Mouse (Mus musculus): ENCODE measurements around the gene Prtn3.

The Prtn3 gene

DNA sequence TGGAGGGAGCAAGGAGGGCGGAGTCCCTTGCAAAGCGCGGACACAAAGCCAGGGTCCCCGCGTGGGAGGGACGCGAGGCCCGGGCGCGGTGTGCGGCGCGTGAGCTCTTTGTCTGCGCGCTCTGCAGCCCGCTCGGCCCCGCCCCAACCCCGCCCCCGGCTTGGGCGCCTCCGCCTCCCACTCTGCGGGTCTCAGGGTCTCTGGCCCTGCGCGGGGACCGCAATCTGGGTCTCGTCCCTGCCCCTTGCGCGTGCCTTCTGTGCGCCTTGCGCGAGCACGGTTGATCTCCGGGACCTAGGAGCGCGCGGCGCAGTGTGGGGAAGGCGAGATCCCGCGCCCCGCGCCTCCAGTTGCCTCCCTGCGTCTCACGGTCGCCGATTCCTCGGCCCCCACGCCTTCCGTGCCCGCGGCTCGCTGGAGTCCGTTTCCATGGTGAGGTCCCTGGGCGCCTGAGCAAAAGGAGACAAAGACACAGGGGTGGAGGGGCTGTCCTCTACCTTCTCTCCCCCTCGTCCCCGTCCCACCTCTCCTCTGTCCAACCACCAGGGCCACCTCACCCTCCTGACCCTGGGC is at the start of gene Prtn3, which contains the start of gene Plppr3:
TSS of gene Prtn3 (plus strand) at position 187 of the 573 bp plus-strand sequence.
TSS of gene Plppr3 (minus strand) at position 345 of the 573 bp plus-strand sequence.
- DNase-seq, result peak in 1 of 2 experiments; percentile 61

DNA sequence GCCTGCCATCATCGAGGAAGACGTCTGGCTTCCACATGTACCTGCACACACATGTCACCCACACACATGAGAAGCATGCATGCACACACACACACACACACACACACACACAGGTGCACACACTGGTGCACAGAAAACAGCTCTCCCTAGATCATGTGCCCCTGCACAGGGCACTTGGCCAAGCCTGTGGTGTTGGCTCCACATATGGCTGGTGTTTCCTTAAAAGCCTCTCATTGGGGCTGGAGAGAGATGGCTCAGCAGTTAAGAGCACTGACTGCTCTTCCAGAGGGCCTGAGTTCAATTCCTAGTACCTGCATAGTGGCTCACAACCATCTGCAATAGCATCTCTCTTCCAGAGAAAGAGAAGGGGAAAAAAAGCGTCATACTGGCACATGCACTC is 42.7 kb upstream of the Prtn3 start:
- DNase-seq, result no peak

DNA sequence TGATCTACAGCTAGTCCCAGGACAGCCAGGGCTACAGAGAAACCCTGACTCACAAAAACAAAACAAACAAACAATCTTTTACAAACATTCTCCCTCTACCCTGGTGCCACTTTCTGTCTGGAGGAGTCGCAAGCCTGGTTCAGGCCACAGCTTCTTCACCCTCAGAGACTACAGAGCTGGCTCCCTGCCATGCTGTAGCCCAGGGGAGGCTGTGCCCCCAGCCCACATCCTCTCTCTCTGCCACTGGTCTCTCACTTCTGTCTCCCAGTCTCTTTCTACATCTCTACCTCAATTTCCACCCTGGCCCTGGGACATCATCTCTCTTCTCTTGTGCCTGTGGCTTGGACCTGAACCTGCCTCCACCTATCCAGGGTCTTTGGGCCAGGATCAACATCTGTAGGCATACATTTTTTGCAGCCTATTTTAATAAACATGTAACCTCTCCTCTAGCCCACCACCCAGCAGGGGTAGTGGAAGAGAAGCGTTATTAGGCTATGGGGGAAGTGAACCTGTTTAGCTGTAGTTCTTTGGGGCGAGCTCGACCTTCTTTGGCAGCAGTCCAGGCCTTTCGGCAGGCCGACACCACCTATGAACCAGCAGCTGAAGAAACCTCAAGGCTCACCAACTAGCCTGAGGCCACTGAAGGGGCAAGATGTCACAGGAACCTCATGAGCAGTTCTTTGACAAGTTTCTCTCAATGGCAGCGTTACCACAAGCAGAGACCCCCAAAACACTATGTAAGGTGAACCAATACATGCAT is 42.1 kb upstream of the Prtn3 start:
- DNase-seq, result no peak

DNA sequence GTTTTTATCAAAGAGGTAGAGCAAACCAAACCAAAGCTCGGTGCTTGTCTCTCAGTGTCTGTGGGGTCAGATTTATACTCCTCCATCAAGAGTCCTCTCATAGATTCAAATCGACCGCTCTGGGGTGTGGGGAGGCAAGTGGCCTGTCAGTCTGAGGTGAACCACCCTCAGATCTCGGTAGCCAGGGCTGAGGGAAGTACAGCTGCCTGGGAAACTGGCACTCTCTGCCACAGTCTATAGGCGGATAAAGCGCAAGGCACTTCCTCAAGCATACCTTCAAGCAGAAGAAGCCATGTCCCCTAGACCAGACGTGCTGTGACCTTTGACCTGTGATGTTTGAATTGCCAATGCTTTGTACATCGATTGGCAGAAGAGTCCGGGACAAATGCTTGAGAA is 41.5 kb upstream of the Prtn3 start:
- no peak for DNase-seq

DNA sequence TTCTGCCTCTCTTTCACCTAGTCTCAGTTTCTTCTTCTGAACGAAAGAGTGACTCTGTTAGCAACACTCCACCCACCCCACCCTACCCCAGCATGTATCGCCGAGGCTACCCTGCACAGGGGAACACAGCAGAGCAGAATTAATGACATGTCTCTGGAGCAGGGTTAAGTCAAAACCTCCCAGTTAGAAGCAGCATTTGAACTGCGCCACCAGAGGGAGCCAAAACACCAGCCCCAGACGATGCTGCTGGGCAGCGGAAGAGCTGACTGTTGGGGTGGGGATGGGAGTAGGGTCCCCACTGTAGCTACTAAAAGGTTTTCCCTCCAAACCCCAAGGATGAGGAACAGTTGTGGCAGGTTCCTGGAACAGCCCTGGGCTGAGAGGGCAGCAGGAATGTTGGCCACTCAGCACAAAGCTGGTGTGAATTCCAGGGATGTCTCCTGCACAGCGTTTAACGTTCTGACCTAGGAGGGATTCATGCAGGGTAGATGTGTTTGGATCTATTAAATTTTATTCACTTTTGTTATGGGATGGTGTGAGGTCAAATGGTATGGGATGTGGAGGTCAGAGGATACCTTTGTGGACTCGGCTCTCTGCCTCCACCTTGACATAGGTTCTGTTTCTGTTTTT is 39.4 kb upstream of the Prtn3 start:
- DNase-seq, result peak; percentile 78 to 85

DNA sequence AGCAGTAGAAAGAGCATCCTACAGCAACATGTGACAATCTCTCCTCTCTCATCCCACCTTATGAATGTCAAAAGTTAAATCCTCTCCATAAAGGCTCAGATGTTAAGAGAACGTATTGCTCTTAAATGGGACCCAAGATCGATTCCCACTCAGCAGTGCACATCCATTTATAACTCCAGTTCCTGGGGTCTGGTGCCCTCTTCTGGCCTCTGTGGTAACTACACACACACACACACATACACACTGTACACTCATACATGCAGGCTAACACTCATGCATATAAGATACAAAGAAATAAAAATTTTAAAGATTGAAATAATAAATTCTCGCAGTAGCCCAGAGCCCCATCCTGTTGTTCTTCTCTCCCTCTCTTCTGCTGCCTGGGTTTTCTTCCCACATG is 37.4 kb upstream of the Prtn3 start:
- DNase-seq, result no peak

DNA sequence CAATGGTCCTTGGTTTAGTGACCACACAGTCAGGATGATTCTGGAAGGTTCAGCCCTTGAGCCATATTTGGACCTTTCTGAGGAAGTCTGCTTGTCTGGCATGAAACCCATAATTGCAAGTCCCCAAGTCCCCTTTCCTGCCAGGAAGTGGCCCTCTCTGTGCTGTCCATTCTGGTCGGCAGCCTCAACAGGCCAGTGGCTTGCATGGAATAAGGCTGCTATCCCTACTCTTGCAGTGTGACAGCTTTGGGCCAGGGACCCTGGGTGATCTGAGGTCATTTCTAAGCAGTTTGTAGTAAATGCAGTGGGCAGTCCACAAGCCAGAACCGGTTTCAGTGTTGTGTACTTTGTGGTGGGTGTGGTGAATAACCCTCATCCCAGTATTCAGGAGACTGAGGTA is 36.1 kb upstream of the Prtn3 start:
- DNase-seq, result no peak

DNA sequence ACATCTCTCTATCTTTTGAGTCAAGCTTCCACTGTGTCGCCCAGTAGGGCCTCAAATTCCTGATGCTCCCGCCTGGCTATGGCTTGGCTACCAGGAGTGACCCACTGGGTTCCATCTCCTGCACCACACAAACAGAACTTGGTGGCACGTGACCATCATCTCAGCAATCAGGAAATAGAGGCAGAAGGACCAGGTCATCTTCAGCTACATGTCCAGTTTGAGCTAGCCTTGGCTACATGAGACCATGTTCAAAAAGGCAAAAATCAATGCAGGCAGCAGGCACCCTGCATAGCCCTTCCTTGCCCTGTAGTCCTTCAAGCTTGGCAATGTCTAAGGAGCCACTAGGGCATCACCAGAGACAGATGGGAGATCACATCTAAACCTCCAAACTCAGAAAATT is 34.2 kb upstream of the Prtn3 start:
- no peak for DNase-seq

DNA sequence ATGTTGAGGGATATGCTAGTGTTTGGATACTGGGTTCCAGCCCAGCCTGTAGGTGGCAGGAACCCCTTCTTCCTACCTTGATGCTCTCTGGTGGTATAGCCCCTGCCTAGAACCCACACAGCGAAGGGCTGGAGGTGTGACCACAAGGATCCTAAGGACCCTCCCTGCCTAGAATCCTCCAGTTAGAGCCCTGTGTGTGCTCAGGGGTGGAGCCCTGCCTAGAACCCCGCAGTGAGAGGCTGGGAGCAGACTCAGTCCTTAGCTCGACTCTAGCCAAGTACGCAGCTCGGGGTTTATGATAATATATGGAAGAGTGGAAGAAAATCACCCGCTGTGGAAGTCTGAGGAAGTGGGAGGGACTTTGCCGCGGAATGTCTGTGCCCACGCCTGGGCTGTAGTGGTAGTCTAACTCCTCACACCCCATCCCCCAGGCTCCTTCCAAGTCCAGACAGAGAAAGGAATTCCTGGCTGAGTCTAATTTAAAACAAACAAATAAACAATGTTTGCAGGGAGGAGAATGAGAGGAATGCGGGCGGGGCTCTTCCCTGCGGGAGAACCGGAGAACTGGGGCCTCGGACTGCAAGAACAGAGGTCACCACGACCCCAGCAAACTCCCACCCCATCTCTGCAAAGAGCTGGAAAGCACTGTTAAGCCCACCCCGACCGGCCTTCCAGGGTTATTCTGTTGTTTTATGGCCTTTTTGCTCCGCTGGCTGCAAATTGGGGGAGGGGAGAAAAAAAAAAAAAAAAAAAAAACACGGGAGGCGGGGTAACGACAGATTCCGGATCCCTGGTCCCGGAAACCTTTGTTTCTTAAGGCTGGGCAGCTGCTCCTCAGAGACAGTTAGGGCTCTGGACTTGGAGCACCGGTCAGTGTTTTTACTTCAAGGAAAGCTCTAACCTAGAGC is 33.4 kb upstream of the Prtn3 start:
- DNase-seq, result peak; percentile 60 to 66

DNA sequence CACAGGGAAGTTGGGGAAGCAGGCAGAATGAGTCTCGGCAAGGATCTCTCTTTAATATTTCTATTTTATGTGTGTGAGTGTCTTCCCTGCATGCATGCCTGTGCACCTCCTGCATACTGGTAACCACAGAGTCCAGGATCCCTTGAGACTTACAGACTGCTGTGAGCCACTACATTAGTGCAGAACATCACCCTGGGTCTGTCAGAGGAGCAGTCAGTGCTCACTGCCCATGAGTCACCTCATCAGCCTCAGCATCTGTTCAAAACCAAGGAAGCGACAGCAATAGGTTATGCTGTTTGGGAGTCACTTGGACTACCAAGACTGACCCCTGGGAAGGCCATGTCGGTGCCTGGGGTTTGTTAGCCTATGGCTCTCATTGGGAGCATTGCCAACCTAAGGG is 32.0 kb upstream of the Prtn3 start:
- no peak for DNase-seq

DNA sequence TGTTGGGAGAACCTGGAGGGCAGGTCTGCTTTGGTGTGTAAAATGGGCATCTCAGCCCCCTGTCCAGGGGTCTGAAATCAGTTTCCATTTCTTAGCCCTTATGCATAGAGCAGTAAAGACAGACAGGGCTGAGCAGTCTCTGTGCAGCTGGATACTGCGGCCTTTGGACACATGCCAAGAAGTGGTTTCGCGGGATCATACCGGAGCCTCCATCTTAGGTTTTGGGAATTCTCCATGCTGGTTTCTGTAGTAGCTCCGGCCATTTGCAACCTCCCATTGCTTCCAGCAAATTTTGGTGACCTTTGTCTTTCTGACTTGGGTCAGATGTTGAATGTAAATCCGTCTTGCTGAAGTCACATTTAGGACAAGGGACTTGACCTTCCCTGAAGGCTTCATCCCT is 30.8 kb upstream of the Prtn3 start:
- DNase-seq, result no peak

DNA sequence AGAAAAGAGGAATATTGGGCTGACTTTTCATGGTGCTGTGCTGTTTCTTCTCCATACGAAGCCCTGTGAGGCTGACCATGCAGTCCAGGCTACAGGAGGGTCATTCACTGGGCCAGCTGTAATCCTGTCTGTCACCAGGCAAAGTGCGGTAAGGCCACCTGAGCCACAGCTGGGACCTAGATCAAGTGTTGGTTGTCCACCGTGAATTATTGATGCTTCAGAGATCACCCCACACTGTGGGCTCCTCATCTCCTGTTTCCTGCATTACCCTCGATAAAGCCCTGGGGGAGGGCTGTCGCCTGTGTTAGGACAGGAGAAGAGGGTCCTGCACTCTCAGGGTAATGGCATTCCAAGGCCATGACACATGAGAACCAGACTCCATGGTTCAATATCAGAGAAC is 27.7 kb upstream of the Prtn3 start:
- DNase-seq, result no peak

DNA sequence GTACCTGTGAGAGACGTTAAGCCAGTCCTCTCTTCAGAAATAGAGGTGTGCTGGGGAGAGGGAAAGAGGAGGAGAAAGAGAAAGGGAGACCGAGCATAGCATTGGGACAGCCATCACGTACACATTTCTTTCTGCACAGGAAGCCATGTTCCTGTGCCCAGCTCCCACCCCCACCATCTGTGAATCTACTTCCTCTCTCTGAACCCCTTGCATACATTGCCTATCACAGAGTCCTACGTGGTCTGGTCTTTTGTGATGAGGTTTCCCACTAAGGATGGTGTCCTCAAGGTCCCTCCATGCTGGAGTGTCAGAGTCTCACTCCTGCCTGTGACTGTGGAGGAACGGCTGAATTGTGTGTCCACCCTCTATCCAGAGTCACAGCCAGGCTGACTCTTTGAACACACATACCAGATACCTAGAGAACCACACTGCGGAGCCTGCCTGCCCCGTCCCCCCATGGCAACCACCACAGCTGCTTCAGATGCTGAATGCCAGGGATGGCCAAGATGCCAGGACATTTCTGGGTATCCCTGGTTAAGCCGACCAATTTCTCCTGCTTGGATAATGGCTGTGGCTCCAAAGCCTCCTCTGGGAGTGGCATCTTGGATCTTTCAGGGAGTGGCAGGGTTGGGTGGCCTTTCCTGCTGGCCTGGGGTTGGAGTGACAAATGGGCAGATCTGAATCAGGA is 24.2 kb upstream of the Prtn3 start:
- no peak for DNase-seq

DNA sequence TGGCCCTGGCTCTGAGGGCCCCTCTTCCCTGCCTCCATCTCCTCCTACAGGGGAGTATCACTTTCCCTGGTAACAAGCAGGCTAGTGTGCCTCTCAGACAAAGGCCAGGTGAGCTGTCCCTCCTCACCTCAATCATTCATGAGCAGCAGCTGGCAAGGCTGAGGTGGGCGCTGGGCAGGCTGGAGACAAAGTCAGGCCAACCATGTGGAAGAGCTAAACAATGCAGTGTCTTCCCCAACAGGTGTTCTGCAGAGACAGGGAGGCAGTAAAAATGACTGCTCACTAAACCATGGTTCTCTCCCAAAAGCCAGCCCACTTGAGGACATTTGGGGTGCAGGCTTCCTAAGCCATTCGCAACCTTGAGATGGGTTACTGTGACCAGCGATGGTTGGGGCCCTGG is 22.6 kb upstream of the Prtn3 start:
- no peak for DNase-seq

DNA sequence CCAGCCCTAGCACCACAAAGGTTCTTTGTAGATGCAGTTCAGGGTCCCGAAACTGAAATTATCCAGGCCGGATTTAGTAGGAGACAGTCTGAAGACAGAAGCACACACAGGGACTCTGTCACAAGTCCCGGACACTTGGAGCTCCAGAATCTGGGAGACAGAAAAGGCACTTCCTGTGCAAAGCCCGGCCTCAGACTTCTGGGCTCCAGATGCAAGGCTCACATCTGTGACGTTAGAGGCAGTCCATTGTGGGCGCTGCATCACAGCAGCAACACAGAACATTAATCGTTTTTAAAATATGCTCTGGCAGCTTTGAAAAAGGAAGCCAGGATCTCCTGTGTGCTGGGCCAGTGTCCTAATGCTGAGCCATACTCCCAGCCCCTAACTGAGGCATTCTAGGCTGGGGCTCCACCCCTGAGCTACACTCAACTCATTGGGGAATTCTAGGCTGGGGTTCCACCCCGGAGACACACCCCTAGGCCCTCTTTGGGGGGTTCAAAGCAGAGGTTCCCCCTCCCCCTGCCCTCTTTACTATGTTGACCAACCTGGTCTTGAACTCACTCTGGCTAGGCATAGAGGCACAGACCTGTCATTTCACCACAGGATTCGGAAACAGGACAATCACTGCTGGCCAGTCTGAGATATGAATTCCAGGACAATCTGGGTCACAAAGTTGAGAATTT is 22.0 kb upstream of the Prtn3 start:
- no peak for DNase-seq

DNA sequence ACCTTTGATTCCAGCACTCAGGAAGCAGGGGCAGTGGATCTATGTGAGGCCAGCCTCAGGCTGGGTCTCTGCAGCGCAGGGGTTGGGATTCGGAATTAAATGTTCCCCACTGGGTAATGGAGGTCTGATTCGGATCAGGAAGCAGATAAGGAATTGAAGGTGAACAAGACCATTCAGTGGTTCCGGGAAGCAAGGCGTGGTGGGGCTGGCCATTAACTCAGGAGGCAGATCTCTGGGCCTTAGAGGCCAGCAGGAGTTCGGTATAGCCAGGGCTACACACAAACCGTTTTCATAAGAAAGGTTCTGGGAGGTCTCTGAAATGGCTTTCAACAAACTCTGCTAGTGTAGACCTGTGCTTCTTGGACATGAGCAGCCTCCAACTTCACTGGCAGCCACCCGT is 21.4 kb upstream of the Prtn3 start:
- DNase-seq, result no peak

DNA sequence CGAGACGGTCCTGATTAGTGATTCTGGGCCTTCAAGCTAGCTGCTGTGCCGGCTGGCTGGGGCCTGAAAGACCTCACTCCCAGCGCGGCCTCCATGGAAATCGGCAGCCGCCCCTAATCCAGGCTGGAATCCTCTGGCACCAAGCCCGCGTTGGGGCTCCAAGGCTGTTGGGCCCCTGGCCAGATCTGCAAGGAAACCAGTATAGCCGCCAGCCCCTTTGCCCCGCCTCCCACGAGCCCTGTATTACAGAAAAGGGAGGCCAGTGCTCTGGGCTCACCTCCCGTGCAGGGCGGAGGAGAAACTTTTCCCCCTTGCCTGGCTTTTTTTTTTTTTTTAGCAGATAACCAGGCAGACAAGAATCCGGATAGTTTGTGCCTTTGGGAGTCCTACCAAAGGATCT is 20.9 kb upstream of the Prtn3 start:
- peak; percentile 76 to 84 for DNase-seq

DNA sequence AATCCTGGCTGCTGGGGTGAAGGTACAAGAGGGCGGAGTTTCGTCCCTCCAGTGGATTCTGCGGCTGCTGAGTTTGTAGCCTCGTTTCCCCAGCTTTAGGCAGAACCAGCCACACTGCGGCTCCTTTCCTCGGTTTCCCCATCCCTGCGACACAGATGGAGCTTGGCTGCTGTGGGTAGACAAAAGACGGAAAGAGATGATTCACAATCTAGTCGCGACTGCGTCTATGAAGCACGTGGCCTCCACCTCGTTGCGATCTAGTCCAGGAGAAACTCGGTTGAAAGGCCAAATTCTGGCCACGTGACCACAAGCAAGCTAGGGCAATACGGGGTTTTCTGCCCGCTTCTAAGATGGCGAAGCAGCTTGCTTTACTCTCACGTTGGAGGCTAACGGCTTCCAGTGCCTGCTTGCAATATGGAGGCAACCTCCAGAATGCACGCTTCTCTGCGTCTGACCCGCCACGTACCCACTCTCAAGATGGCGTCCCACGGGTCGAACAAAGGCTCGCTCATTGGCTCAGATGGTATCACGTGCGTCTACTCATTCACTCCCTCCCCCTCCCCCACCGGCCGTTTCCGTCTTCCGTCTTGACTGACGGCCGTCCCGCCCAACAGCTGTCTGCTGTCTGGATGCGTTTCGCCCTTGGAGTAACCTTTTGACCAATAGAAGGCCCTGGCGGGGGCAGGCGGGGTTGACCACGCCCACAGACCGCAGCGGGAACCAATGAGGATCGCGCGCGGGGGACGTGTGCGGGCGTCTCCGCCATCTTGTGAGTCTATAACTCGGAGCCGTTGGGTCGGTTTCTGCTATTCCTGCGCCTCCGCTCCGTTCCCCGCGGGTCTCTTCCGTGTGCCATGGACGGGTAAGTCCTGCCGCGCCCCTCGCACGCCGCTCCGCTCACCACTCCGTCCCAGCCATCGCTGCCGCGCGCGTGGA is 20.1 kb upstream of the Prtn3 start, which contains the start of gene Ptbp1:
TSS of gene Ptbp1 (plus strand) at position 568 of the 936 bp plus-strand sequence.
- DNase-seq, result peak; percentile 99

DNA sequence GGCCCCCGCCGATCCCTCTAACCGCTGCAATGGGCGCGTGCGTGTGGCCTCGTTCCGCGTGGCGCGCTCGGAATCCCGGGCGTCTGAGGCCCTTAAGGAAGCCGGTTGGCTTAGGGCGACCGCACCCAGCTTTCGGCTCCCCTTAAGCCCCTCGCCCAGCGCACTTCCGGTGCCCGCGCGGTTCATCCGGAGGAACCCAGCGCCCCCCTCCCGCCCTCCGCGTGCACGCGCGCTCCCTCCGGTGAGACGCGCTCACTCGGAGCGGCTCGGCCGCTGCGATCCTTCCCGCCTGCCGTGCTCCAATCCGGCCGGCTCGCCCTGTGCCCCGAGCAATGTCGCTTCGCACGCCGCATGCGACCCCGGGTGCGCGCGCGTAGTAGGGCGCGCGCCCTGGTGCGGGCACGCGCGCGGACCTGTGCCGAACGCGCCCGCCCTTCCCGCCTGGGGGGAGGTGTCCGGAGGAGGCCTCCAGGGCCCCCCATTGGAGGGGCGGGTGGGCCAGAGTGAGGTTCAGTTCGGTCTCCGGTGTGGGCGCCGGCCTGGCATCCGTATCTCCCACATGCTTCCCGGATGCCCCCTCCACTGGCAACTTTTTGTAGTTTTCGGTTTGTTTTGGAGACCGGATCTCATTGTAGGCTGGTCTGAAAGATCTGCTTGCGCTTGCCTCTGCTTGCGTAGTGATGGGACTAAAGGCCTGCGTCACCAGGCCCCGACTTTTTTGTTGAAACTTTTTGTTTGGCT is 19.3 kb upstream of the Prtn3 start:
- DNase-seq, result peak; percentile 51 to 79
